Mouse (Mus musculus) lung, postnatal 0 days (tissue): ENCODE measurements around the gene Nr1h2. TPM values are rescaled to one million over a fixed set of nuclear protein-coding genes. Genes with fewer than 3 reads are reported as not detected.

Experiments
- ATAC-seq: fragments of 200-750 bp; cut with Nextera tagmentation; 2 replicates; pipeline ENCODE4 v1.8.0; 2017; ENCODE audit warnings: moderate library complexity
- DNase-seq: peaks from one replicate; pipeline ENCODE4 v3.0.0-alpha.2; 2016; ENCODE audit warnings: low spot score
- H3K27ac ChIP-seq: fragments of 300-500 bp; sonication (generic); 2 replicates; pipeline ENCODE4 v1.5.1; 2014; ENCODE audit warnings: antibody characterized with exemption, mild to moderate bottlenecking, low read length, mixed read lengths
- H3K27me3 ChIP-seq: fragments of 300-500 bp; sonication (generic); replicated peaks from 2 replicates; pipeline ENCODE4 v1.6.1; 2014; ENCODE audit warnings: low read length, mixed read lengths; ENCODE audit not compliant: insufficient read depth
- H3K36me3 ChIP-seq: fragments of 300-500 bp; sonication (generic); 2 replicates; pipeline ENCODE4 v1.6.1; 2014; ENCODE audit warnings: low read length, mixed read lengths; ENCODE audit not compliant: insufficient read depth
- H3K4me1 ChIP-seq: fragments of 300-500 bp; sonication (generic); 2 replicates; pipeline ENCODE4 v1.6.1; 2014; ENCODE audit warnings: antibody characterized with exemption, low read depth, low read length, mixed read lengths; ENCODE audit not compliant: insufficient read depth
- H3K4me2 ChIP-seq: fragments of 300-500 bp; sonication (generic); replicated peaks from 2 replicates; pipeline ENCODE4 v1.6.1; 2014; ENCODE audit warnings: low read depth, mild to moderate bottlenecking, low read length, moderate library complexity, mixed read lengths
- H3K4me3 ChIP-seq: fragments of 300-500 bp; sonication (generic); 2 replicates; pipeline ENCODE4 v1.5.1; 2014; ENCODE audit warnings: low read depth, low read length
- H3K9ac ChIP-seq: fragments of 300-500 bp; sonication (generic); replicated peaks from 2 replicates; pipeline ENCODE4 v1.6.1; 2014; ENCODE audit warnings: low read depth, mild to moderate bottlenecking
- H3K9me3 ChIP-seq: fragments of 300-500 bp; sonication (generic); 2 replicates; pipeline ENCODE4 v1.6.1; 2016; ENCODE audit warnings: low read length, mixed read lengths
- CTCF ChIP-seq: IDR thresholded peaks from 2 replicates; pipeline ENCODE4 v1.5.1; 2016; ENCODE audit warnings: antibody characterized with exemption, mild to moderate bottlenecking
- EP300 ChIP-seq: IDR thresholded peaks from 2 replicates; pipeline ENCODE4 v1.6.1; 2016; ENCODE audit warnings: antibody characterized with exemption, mild to moderate bottlenecking, control low read depth
- WGBS: fragments of 180-500 bp; shearing (Covaris S2); extraction: QIAGEN DNeasy Blood & Tissue Kit; methylation state at CpG from one replicate; pipeline ENCODE4 v1.1.7; 2014; 5-methylcytosine and 5-hydroxymethylcytosine counted together
- polyA plus RNA-seq: library from polyadenylated mRNA; unstranded; fragments of >200 nt; fragmentation: Nextera tagmentation; extraction: Ambion mirVana; gene quantifications from 2 replicates; pipeline ENCODE4 v1.2.1, GENCODE M21; 2015

Nr1h2 gene
- polyA plus RNA-seq, 1 experiment from 2014 or later, result 84.3 TPM

- DNase-seq (no peak), ATAC-seq (no peak)
- Histone ChIP-seq H3K9ac (no peak within 1 kb of the TSS), H3K27me3 (no peaks in the 10 kb centered on the region), H3K27ac (no peak within 1 kb of the TSS), H3K4me3 (no peak within 1 kb of the TSS), H3K4me2 (no peak within 1 kb of the TSS), H3K9me3 (no peaks in the 10 kb centered on the region), H3K4me1 (no peaks in the 10 kb centered on the region), H3K36me3 (no peaks in the 10 kb centered on the region)
- WGBS, result 82% methylated on average over 4 of the region's 4 CpGs
- no peak for TF ChIP-seq EP300
- no peak for TF ChIP-seq CTCF
Observed at GRCm38 (mm10) chr7:44531946-44532732, 21.6 kb downstream of the Nr1h2 start, which contains the start of gene Spib. Gene Spib, minus strand, starts transcription at chr7:44532071.

DNA sequence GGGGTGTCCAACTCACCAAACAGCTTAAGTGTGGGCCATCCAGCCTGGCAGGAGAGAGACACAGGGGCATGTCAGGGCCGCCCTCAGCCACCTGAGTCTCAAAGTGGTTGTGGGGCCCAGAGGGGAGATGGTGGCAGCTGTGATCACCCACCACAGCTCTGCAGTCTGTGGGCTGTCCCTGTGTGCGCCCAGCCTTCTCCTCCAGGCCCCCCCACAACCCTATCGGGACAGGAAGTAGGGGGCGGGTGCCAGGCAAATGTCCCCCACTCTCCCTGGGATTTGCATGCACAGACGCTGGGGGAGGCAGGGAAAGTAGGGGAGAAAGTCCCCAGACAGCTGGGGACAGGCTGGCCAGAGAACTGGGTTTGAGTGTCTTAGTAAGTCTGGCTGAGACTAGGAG is 22.5 kb downstream of the Nr1h2 start:
- Histone ChIP-seq H3K4me2 (no peak overlapping the region), H3K36me3 (no peaks in the 10 kb centered on the region), H3K4me1 (no peaks in the 10 kb centered on the region), H3K9ac (no peak overlapping the region), H3K27me3 (no peaks in the 10 kb centered on the region), H3K9me3 (no peaks in the 10 kb centered on the region), H3K4me3 (no peak overlapping the region), H3K27ac (no peak overlapping the region)
- WGBS, result 26% methylated on average over 5 of the region's 5 CpGs
- no peak for ATAC-seq
- TF ChIP-seq CTCF, result no peak
- no peak for TF ChIP-seq EP300
- DNase-seq, result no peak

- 75% methylated on average over 3 of the region's 3 CpGs for WGBS
- Histone ChIP-seq H3K27me3 (no peaks in the 10 kb centered on the region), H3K9me3 (no peaks in the 10 kb centered on the region), H3K9ac (no peak overlapping the region), H3K4me1 (no peaks in the 10 kb centered on the region), H3K4me3 (no peak overlapping the region), H3K36me3 (no peaks in the 10 kb centered on the region), H3K27ac (no peak overlapping the region), H3K4me2 (no peak overlapping the region)
- no peak for ATAC-seq
- no peak for DNase-seq
- TF ChIP-seq EP300 (no peak), CTCF (no peak)
Observed at GRCm38 (mm10) chr7:44530507-44530906, 23.2 kb downstream of the Nr1h2 start.

DNA sequence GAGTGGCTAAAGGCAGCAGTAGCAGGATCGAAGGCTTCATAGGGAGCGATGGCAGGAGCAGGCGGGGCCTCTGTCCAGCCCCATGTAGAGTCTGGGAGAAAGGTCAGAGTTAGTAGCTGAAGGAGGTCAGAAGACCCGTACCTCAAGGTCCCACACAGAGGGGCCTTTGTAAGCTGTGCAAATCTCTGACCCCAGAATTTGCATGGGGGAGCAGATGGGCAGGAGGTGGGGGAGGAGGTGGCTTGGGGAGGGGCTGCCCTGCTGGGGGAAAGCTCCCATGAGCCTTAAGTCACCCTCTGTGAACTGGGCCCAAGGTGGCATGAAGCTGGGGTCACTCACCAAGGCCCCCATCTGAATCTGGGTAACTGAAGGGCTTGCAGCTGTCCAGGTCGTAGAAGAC is 24.2 kb downstream of the Nr1h2 start:
- Histone ChIP-seq H3K36me3 (no peaks in the 10 kb centered on the region), H3K27me3 (0 out of 2 replicates have a peak, but pooled peaks cover 3% of the 10 kb centered on the region), H3K4me2 (no peak overlapping the region), H3K9ac (no peak overlapping the region), H3K9me3 (no peaks in the 10 kb centered on the region), H3K27ac (no peak overlapping the region), H3K4me3 (no peak overlapping the region), H3K4me1 (no peaks in the 10 kb centered on the region)
- 64% methylated on average over 5 of the region's 5 CpGs for WGBS
- DNase-seq (no peak), ATAC-seq (no peak)
- no peak for TF ChIP-seq EP300

- Histone ChIP-seq H3K9me3 (no peaks in the 10 kb centered on the region), H3K27me3 (0 out of 2 replicates have a peak, but pooled peaks cover 4% of the 10 kb centered on the region), H3K4me3 (peak overlapping the region; percentile 31), H3K36me3 (no peaks in the 10 kb centered on the region), H3K9ac (0 out of 2 replicates have a peak overlapping the region, but pooled peaks have one; percentile 26), H3K27ac (peak overlapping the region; percentile 81), H3K4me2 (peak overlapping the region; percentile 66), H3K4me1 (no peaks in the 10 kb centered on the region)
- ATAC-seq (peak; percentile 79), DNase-seq (peak; percentile 90)
- TF ChIP-seq CTCF (peak; percentile 86), EP300 (no peak)
- 5% methylated on average over 40 of the region's 40 CpGs for WGBS
Observed at GRCm38 (mm10) chr7:44527483-44528398, 26.0 kb downstream of the Nr1h2 start.
